Mouse (Mus musculus) embryonic fibroblast, embryonic 13.5 days (primary cell): ENCODE measurements around the gene Flywch2.

Experiments
- CTCF ChIP-seq: IDR thresholded peaks from 2 replicates; pipeline ENCODE4 v1.5.1; 2011; ENCODE audit warnings: mild to moderate bottlenecking, control low read depth, low read length, moderate library complexity, borderline replicate concordance; ENCODE audit not compliant: insufficient read depth
- POLR2A ChIP-seq: IDR thresholded peaks from 2 replicates; pipeline ENCODE4 v1.6.1; 2011; ENCODE audit warnings: low read depth, mild to moderate bottlenecking, control low read depth, low read length, moderate library complexity

DNA sequence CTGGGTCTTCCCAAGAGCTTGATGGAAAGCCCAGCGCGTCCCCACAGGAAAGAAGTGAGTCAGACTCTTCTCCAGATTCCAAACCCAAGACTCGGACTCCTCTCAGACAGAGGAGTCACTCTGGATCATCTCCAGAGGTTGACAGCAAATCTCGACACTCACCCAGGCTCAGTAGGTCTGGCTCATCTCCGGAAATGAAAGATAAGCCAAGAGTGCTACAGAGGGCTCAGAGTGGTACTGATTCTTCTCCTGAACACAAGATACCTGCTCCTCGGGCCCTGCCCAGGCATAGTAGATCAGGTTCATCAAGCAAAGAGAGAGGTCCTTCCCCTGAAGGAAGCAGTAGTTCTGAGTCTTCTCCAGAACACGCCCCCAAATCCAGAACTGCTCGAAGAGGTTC, 32.7 kb upstream of the Flywch2 start:
- no peak for TF ChIP-seq CTCF
- TF ChIP-seq POLR2A: no peak
